Mouse (Mus musculus) myocyte (in vitro differentiated cells): ENCODE data around the gene Nemp2. TPM values are rescaled to one million over a fixed set of nuclear protein-coding genes. Genes with fewer than 3 reads are reported as not detected.

Experiments
- H3K27me3 ChIP-seq: one replicate; pipeline ENCODE4 v1.6.1; 2011; ENCODE audit not compliant: control insufficient read depth, insufficient read depth, insufficient read length
- H3K36me3 ChIP-seq: one replicate; pipeline ENCODE4 v1.6.1; 2011; ENCODE audit not compliant: control insufficient read depth, insufficient read depth
- H3K4me2 ChIP-seq: one replicate; pipeline ENCODE4 v1.6.1; 2011; ENCODE audit warnings: low read depth, control low read depth
- H3K4me3 ChIP-seq: one replicate; pipeline ENCODE4 v1.5.1; 2011; ENCODE audit warnings: mild to moderate bottlenecking, control low read depth, moderate library complexity
- H3K79me2 ChIP-seq: one replicate; pipeline ENCODE4 v1.6.1; 2011; ENCODE audit not compliant: control insufficient read depth, insufficient read depth
- H3ac ChIP-seq: one replicate; pipeline ENCODE4 v1.6.1; 2011; ENCODE audit not compliant: control insufficient read depth, insufficient read length
- CEBPB ChIP-seq: IDR thresholded peaks from 2 replicates; pipeline ENCODE4 v1.6.1; 2011; ENCODE audit warnings: mild to moderate bottlenecking, moderate library complexity; ENCODE audit not compliant: poor library complexity, insufficient read depth, severe bottlenecking
- E2F4 ChIP-seq: IDR thresholded peaks from one replicate; pipeline ENCODE4 v1.6.1; 2011; ENCODE audit warnings: mild to moderate bottlenecking, control low read depth, moderate library complexity; ENCODE audit not compliant: insufficient read depth
- MAX ChIP-seq: IDR thresholded peaks from one replicate; pipeline ENCODE4 v1.6.1; 2011; ENCODE audit warnings: low read depth, mild to moderate bottlenecking, control low read depth
- MYOD1 ChIP-seq, 3 experiments: IDR thresholded peaks; one replicate each; pipeline ENCODE4 v1.6.1; 2011; ENCODE audit warnings: control low read depth in 2 of 3, low read depth in 2 of 3, mild to moderate bottlenecking in 2 of 3, moderate library complexity in 1 of 3; ENCODE audit not compliant: insufficient read length in 2 of 3, control insufficient read depth in 1 of 3
- MYOG ChIP-seq, 3 experiments: IDR thresholded peaks; one replicate each; pipeline ENCODE4 v1.6.1; 2011; ENCODE audit warnings: control low read depth in 2 of 3, low read depth in 2 of 3, mild to moderate bottlenecking in 2 of 3; ENCODE audit not compliant: insufficient read length in 2 of 3, control insufficient read depth in 1 of 3, insufficient read depth in 1 of 3
- POLR2A ChIP-seq: IDR thresholded peaks from one replicate; pipeline ENCODE4 v1.6.1; 2011; ENCODE audit warnings: low read depth, mild to moderate bottlenecking, control low read depth, moderate library complexity; ENCODE audit not compliant: insufficient read length
- POLR2AphosphoS2 ChIP-seq: IDR thresholded peaks from one replicate; pipeline ENCODE4 v1.6.1; 2011; ENCODE audit warnings: low read depth, control low read depth; ENCODE audit not compliant: insufficient read length
- REST ChIP-seq: IDR thresholded peaks from one replicate; pipeline ENCODE4 v1.6.1; 2011; ENCODE audit warnings: mild to moderate bottlenecking, control low read depth, moderate library complexity; ENCODE audit not compliant: insufficient read depth, insufficient read length
- SRF ChIP-seq: IDR thresholded peaks from one replicate; pipeline ENCODE4 v1.6.1; 2011; ENCODE audit warnings: low read depth; ENCODE audit not compliant: control insufficient read depth, insufficient read length
- TCF12 ChIP-seq: IDR thresholded peaks from one replicate; pipeline ENCODE4 v1.6.1; 2011; ENCODE audit warnings: mild to moderate bottlenecking, control low read depth; ENCODE audit not compliant: poor library complexity, insufficient read depth, severe bottlenecking
- TCF3 ChIP-seq: IDR thresholded peaks from one replicate; pipeline ENCODE4 v1.6.1; 2011; ENCODE audit warnings: low read depth, control low read depth; ENCODE audit not compliant: insufficient read length
- USF1 ChIP-seq: IDR thresholded peaks from one replicate; pipeline ENCODE4 v1.6.1; 2011; ENCODE audit warnings: low read depth, mild to moderate bottlenecking, control low read depth, moderate library complexity
- polyA plus RNA-seq: library from polyadenylated mRNA; unstranded; fragments of >200 nt; fragmentation: generic; extraction: Trizol; gene quantifications from one replicate; pipeline ENCODE4 v1.2.1, GENCODE M21; 2012; ENCODE audit warnings: missing spikeins

Gene Nemp2
- polyA plus RNA-seq, 1 experiment = 1.2 TPM

- no peaks in the 10 kb centered on the region for H3K79me2 ChIP-seq
- TF ChIP-seq TCF12 (no peak), POLR2A (no peak)
- no peak overlapping the region for H3K4me2 ChIP-seq
Measured at GRCm38 (mm10) chr1:52655153-52655552, 24.6 kb downstream of the Nemp2 start.

DNA sequence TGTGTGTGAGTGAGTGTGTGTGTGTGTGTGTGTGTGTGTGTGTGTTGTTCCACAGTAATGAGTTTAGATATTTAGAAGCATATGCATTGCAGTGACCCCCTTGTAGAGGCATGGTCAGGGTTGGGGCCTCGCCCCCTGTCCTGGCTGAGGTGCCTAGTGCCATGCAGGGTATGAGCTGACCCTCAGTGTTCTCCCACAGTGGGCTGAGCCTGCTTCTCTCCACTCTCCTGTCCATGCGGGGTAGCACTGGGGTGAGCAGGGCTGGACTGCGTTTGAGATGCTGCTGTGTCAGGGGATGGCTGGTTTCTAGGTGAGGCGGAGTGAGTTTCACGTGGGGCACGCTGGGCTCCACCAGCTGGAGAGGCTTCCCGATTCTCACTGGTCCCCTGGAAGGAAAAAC lies 27.7 kb downstream of the Nemp2 start:
- no peaks in the 10 kb centered on the region for H3K27me3 ChIP-seq
- no peaks in the 10 kb centered on the region for H3K79me2 ChIP-seq
- H3ac ChIP-seq = no peak overlapping the region
- no peak overlapping the region for H3K4me3 ChIP-seq
- no peaks in the 10 kb centered on the region for H3K36me3 ChIP-seq
- TF ChIP-seq SRF (no peak), USF1 (no peak), E2F4 (no peak), POLR2AphosphoS2 (no peak), REST (no peak), TCF12 (no peak), POLR2A (no peak), TCF3 (no peak), MAX (no peak), MYOD1 (IDR thresholded peaks at IDR 0.05; ENCODE audit: control insufficient read depth in 1 of 3, insufficient read length in 2 of 3, low read depth in 2 of 3) (no peak), MYOG (IDR thresholded peaks at IDR 0.05; ENCODE audit: control insufficient read depth in 1 of 3, insufficient read depth in 1 of 3, insufficient read length in 2 of 3, low read depth in 2 of 3) (no peak), CEBPB (no peak)
- H3K4me2 ChIP-seq = no peak overlapping the region

More at GRCm38 (mm10) chr1:52655153-52655552, 24.6 kb downstream of the Nemp2 start:
- Histone ChIP-seq H3K4me3 (no peak overlapping the region), H3K36me3 (no peaks in the 10 kb centered on the region), H3K27me3 (no peaks in the 10 kb centered on the region), H3ac (no peak overlapping the region)

GRCm38 (mm10) chr1:52660278-52660677 lies 29.8 kb downstream of the Nemp2 start:
- Histone ChIP-seq H3K79me2 (no peaks in the 10 kb centered on the region), H3K4me2 (no peak overlapping the region), H3K4me3 (no peak overlapping the region), H3ac (no peak overlapping the region), H3K36me3 (no peaks in the 10 kb centered on the region), H3K27me3 (no peaks in the 10 kb centered on the region)
- TF ChIP-seq CEBPB = no peak
- no peak for TF ChIP-seq POLR2A
- TF ChIP-seq TCF12 = no peak
- no peak for TF ChIP-seq MYOG (IDR thresholded peaks at IDR 0.05; ENCODE audit: control insufficient read depth in 1 of 3, insufficient read depth in 1 of 3, insufficient read length in 2 of 3, low read depth in 2 of 3)
- no peak for TF ChIP-seq TCF3
- TF ChIP-seq MAX = no peak
- no peak for TF ChIP-seq REST
- TF ChIP-seq MYOD1 (IDR thresholded peaks at IDR 0.05; ENCODE audit: control insufficient read depth in 1 of 3, insufficient read length in 2 of 3, low read depth in 2 of 3) = no peak
- no peak for TF ChIP-seq USF1
- no peak for TF ChIP-seq POLR2AphosphoS2

DNA sequence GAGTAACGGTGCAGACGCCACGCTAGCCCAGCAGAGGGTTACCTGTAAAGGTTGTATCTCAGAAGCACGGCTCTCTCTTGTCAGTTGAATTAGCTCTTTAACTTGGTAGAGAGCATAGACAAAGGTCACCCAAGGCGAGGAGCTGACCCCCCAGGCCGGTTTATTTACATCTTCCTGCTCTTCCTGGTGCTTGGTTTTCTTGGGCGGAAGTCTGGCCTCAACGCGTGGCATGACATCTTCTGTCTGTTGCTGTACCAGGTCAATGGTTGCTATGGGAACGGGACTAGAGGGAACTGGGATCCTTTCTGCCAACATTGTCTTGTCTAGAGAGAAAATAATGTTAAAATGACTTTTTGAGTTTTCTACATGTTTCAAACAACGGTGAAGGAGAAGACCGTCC lies 30.3 kb downstream of the Nemp2 start:
- Histone ChIP-seq H3K4me2 (no peak overlapping the region), H3K4me3 (no peak overlapping the region), H3K36me3 (no peaks in the 10 kb centered on the region), H3ac (no peak overlapping the region), H3K79me2 (no peaks in the 10 kb centered on the region), H3K27me3 (no peaks in the 10 kb centered on the region)
- TF ChIP-seq TCF12 = no peak
- no peak for TF ChIP-seq POLR2A
- no peak for TF ChIP-seq REST
- TF ChIP-seq CEBPB = no peak
- TF ChIP-seq MYOG (IDR thresholded peaks at IDR 0.05; ENCODE audit: control insufficient read depth in 1 of 3, insufficient read depth in 1 of 3, insufficient read length in 2 of 3, low read depth in 2 of 3) = no peak
- no peak for TF ChIP-seq USF1
- TF ChIP-seq SRF = no peak
- no peak for TF ChIP-seq TCF3
- no peak for TF ChIP-seq POLR2AphosphoS2

GRCm38 (mm10) chr1:52663228-52663627 lies 32.7 kb downstream of the Nemp2 start:
- TF ChIP-seq REST (no peak), MAX (no peak), POLR2A (no peak), TCF3 (no peak), E2F4 (no peak), POLR2AphosphoS2 (no peak), TCF12 (no peak), CEBPB (no peak), MYOD1 (IDR thresholded peaks at IDR 0.05; ENCODE audit: control insufficient read depth in 1 of 3, insufficient read length in 2 of 3, low read depth in 2 of 3) (no peak), USF1 (no peak), SRF (no peak), MYOG (IDR thresholded peaks at IDR 0.05; ENCODE audit: control insufficient read depth in 1 of 3, insufficient read depth in 1 of 3, insufficient read length in 2 of 3, low read depth in 2 of 3) (no peak)
- Histone ChIP-seq H3ac (no peak overlapping the region), H3K36me3 (no peaks in the 10 kb centered on the region), H3K4me3 (no peak overlapping the region), H3K27me3 (no peaks in the 10 kb centered on the region), H3K4me2 (no peak overlapping the region), H3K79me2 (no peaks in the 10 kb centered on the region)
